Mouse (Mus musculus) kidney, embryonic 16.5 days (tissue): ENCODE measurements around the gene Mt2. TPM values are rescaled to one million over a fixed set of nuclear protein-coding genes. Genes with fewer than 3 reads are reported as not detected.
"Not testable (repeated sequence)": the region's sequence is repeated elsewhere in the genome, so short reads cannot be mapped to it uniquely, and the experiment has no call there.

Source experiments
- ATAC-seq: fragments of 200-750 bp; cut with Nextera tagmentation; 2 replicates; pipeline ENCODE4 v1.8.0; 2017; ENCODE audit warnings: moderate TSS enrichment; ENCODE audit not compliant: low FRiP score, low TSS enrichment
- H3K27ac ChIP-seq: fragments of 300-500 bp; sonication (generic); 2 replicates; pipeline ENCODE4 v1.5.1; 2014; ENCODE audit warnings: low read length
- H3K27me3 ChIP-seq: fragments of 300-500 bp; sonication (generic); 2 replicates; pipeline ENCODE4 v1.6.1; 2014; ENCODE audit warnings: low read length, control low read depth, mixed read lengths; ENCODE audit not compliant: insufficient read depth
- H3K36me3 ChIP-seq: fragments of 300-500 bp; sonication (generic); 2 replicates; pipeline ENCODE4 v1.6.1; 2014; ENCODE audit warnings: low read length, control low read depth, mixed read lengths; ENCODE audit not compliant: insufficient read depth
- H3K4me1 ChIP-seq: fragments of 300-500 bp; sonication (generic); 2 replicates; pipeline ENCODE4 v1.6.1; 2014; ENCODE audit warnings: low read length, control low read depth, mixed read lengths; ENCODE audit not compliant: insufficient read depth
- H3K4me2 ChIP-seq: fragments of 300-500 bp; sonication (generic); replicated peaks from 2 replicates; pipeline ENCODE4 v1.6.1; 2014; ENCODE audit warnings: low read depth, low read length
- H3K4me3 ChIP-seq: fragments of 300-500 bp; sonication (generic); 2 replicates; pipeline ENCODE4 v1.5.1; 2014; ENCODE audit warnings: mild to moderate bottlenecking, low read length
- H3K9ac ChIP-seq: fragments of 300-500 bp; sonication (generic); replicated peaks from 2 replicates; pipeline ENCODE4 v1.6.1; 2014; ENCODE audit warnings: low read length
- H3K9me3 ChIP-seq: fragments of 300-500 bp; sonication (generic); 2 replicates; pipeline ENCODE4 v1.6.1; 2016; ENCODE audit warnings: low read length, control low read depth
- WGBS: fragments of 180-500 bp; shearing (Covaris S2); extraction: QIAGEN DNeasy Blood & Tissue Kit; methylation state at CpG from one replicate; pipeline ENCODE4 v1.1.7; 2014; 5-methylcytosine and 5-hydroxymethylcytosine counted together
- polyA plus RNA-seq: library from polyadenylated mRNA; unstranded; fragments of >200 nt; fragmentation: Nextera tagmentation; extraction: Ambion mirVana; gene quantifications from 2 replicates; pipeline ENCODE4 v1.2.1, GENCODE M21; 2015

Mt2 gene
- polyA plus RNA-seq, 1 experiment from 2014 or later = 143 TPM

DNA sequence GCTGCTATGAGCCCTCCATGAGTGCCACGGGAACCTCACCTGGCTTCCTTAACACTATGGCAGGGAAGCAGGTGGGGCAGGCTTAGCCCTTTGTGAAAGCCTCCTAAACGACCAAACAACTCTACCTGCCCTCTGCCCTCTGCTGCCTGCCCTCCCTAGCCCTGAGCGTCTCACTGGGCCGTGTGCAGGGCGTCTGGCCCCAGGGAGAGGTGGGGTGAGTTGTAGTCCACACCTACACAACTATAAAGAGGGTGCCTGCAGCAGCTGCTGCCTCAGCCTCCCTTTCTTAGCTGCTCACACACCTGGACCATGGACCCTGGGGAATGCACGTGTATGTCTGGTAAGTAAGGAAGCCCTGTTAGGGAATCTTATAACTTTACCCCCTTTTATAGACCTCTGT, 35.5 kb upstream of the Mt2 start, which contains the start of gene Mt4:
Mt4 (plus strand) TSS at position 265 of the 400 bp plus-strand sequence.
- Histone ChIP-seq H3K36me3 (no peaks in the 10 kb centered on the region), H3K4me2 (no peak within 1 kb of the TSS), H3K4me3 (no peak within 1 kb of the TSS), H3K9ac (no peak within 1 kb of the TSS), H3K27ac (no peak within 1 kb of the TSS), H3K9me3 (no peaks in the 10 kb centered on the region), H3K4me1 (0 out of 2 replicates have a peak, but pooled peaks cover 4% of the 10 kb centered on the region), H3K27me3 (no peaks in the 10 kb centered on the region)
- 45% methylated on average over 6 of the region's 6 CpGs for WGBS
- no peak for ATAC-seq

DNA sequence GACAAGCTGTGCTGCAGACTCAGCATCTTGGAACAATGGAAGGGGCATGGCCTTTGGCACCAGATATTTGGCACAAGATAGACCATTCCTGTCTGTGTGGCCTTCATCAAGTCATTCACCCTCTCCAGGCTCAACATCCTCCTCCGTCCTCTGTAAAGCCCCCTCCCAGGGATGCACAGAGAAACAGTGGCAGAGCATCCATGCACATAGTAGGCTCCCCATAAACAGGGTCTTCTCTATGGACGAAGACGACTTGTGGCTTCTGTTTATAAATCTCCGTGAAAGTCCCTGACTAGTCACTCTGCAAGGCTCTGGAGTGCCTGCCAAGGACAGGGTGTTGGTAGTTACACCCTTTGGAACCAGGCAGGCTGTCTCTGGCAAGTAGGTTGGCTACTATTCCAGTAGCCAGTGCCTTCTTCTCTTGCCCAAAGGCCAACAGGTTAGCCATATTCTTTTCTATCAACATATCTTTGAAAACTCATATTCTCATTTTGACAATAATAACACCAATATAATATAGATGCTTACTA, 32.1 kb upstream of the Mt2 start:
- Histone ChIP-seq H3K27ac (no peak overlapping the region), H3K36me3 (no peaks in the 10 kb centered on the region), H3K27me3 (no peaks in the 10 kb centered on the region), H3K9me3 (no peaks in the 10 kb centered on the region), H3K4me1 (no peaks in the 10 kb centered on the region), H3K4me2 (no peak overlapping the region), H3K9ac (no peak overlapping the region), H3K4me3 (no peak overlapping the region)
- ATAC-seq = no peak
- WGBS = 90% methylated on average over 4 of the region's 4 CpGs

DNA sequence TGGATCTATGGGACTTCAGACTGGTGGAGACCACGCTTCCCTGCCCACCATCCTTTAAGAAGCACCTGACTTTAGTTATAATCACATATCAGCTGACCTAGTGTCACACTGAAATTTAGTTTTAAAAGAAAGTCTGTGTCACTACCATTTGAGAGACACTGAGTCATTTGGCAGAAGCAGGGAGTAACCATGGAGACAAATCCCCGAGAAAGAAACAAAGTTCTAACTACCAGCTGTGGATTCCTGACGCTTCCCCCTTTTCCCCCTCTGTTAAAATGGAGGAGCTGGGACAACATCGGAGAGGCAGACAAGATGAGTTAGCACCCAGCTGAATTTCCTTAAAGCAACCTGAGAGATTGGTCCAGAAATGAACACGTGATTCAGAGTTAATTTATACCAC, 24.2 kb upstream of the Mt2 start:
- no peaks in the 10 kb centered on the region for H3K36me3 ChIP-seq
- H3K9ac ChIP-seq = no peak overlapping the region
- H3K27me3 ChIP-seq = peaks cover 10% of the 10 kb centered on the region; the same call in 1 of the 2 replicates
- no peak for ATAC-seq
- H3K4me1 ChIP-seq = peaks cover 12% of the 10 kb centered on the region
- H3K4me3 ChIP-seq = no peak overlapping the region
- H3K4me2 ChIP-seq = no peak overlapping the region
- WGBS = 56% methylated on average over 5 of the region's 5 CpGs
- H3K9me3 ChIP-seq = no peaks in the 10 kb centered on the region
- H3K27ac ChIP-seq = no peak overlapping the region

DNA sequence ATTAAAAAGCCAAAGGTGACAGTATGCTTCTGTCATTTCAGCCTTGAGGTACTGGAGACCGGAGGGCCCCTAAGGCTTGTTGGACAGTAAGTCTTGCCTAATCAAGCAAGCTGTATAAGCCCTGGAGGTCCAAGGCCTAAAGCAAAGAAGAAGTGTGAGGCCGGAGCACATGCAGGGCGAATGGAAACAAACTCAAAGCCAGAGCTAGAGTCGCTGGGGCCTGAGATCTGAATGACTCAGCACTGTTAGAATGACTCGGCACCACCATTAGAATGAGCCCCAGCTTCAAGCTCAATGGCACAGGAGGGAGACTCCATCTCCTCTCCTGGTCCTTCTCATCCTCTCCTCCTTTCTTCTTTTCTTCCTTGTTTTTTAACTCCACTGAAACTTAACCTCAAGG, 21.5 kb upstream of the Mt2 start:
- no peaks in the 10 kb centered on the region for H3K36me3 ChIP-seq
- H3K4me1 ChIP-seq = peaks cover 12% of the 10 kb centered on the region
- H3K9me3 ChIP-seq = no peaks in the 10 kb centered on the region
- no peak overlapping the region for H3K4me3 ChIP-seq
- 76% methylated on average over 5 of the region's 5 CpGs for WGBS
- ATAC-seq = no peak
- H3K4me2 ChIP-seq = no peak overlapping the region
- H3K27me3 ChIP-seq = peaks cover 13% of the 10 kb centered on the region; the same call in 1 of the 2 replicates
- no peak overlapping the region for H3K27ac ChIP-seq
- no peak overlapping the region for H3K9ac ChIP-seq

DNA sequence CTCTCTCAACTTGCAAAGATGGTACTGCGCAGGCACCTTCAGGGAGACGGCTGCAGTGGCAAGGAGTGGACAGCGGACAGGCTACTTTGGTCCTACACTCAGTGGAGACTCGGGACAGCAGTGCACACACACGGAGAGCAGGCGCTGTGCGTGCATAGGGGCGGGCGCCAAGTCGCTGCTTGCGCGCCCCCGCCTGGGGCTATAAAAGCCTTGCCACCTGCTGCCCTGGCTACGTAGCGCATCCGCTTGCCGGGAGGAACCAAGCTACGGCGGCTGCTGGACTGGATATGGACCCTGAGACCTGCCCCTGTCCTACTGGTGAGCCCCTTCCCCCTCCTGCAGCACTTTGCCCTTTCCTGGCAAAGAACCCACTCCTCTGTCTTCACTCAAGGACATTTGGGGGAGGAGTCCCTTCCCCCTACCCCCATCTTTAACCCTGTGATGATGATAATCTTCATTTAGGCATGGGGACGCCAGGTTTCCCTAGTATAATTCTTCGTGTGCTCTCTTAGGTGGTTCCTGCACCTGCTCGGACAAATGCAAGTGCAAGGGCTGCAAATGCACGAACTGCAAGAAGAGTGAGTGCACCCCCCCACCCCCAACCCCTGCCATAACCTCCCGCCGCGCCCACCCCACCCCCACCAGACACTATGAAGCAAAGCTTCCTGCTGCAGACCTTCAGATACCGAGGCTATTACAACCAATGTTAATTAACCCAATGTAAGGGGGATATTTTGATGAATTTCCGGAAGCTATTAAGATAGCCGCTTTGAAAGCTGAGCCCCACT, 19.8 kb upstream of the Mt2 start, which contains the start of gene Mt3:
Mt3 (plus strand) TSS at position 95 of the 788 bp plus-strand sequence.
- Histone ChIP-seq H3K4me1 (peaks cover 12% of the 10 kb centered on the region), H3K36me3 (no peaks in the 10 kb centered on the region), H3K9ac (0 out of 2 replicates have a peak within 1 kb of the TSS, but pooled peaks have one; percentile 39), H3K4me3 (peak within 1 kb of the TSS; percentile 38), H3K4me2 (peak within 1 kb of the TSS; percentile 65), H3K27me3 (peaks cover 13% of the 10 kb centered on the region; the same call in 1 of the 2 replicates), H3K27ac (no peak within 1 kb of the TSS), H3K9me3 (no peaks in the 10 kb centered on the region)
- 2% methylated on average over 26 of the region's 29 CpGs for WGBS
- ATAC-seq = peak; percentile 83

DNA sequence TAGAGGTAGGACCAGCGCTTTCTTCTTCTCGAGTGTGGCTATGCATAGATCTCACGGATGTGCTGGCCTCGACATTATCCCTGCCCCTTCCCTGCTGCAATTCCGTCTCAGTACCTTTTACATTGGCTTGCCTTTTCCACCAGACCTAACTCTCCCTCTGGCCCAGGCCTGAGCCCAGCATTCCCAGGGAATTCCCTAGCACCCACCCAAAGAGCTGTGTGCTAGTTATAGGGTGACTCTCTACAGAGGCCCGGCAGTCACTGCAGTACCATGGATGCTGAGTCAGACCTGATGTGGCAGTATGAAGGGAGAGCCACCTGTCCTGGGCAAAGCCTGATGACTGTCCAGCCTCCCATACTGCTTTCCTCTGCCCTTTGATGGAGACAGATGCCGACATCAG, 19.0 kb upstream of the Mt2 start:
- ATAC-seq = no peak
- no peak overlapping the region for H3K9ac ChIP-seq
- H3K27ac ChIP-seq = no peak overlapping the region
- H3K4me3 ChIP-seq = no peak overlapping the region
- H3K9me3 ChIP-seq = no peaks in the 10 kb centered on the region
- no peak overlapping the region for H3K4me2 ChIP-seq
- H3K36me3 ChIP-seq = no peaks in the 10 kb centered on the region
- H3K27me3 ChIP-seq = peaks cover 13% of the 10 kb centered on the region; the same call in 1 of the 2 replicates
- WGBS = 23% methylated on average over 7 of the region's 7 CpGs
- H3K4me1 ChIP-seq = peaks cover 12% of the 10 kb centered on the region

DNA sequence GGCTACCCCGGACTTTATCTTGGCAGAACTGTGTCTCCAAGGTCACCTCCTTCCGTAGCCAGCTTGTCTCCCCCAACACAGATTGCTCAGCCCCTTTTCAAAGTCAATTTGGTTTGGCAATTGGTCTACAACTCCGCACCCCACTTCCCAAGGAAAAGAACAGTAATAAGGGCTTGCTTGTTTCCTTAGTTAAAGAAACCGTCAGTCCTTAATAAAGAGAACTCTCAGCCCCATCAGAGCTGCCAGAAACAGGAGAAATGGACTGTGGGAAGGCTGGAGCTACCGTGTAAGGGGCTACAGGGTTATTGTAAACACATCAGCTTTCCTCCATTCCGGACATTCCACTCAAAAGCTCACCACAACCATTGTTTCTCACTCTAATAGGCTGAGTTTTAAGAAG, 17.9 kb upstream of the Mt2 start:
- Histone ChIP-seq H3K9ac (no peak overlapping the region), H3K4me1 (peaks cover 12% of the 10 kb centered on the region), H3K36me3 (no peaks in the 10 kb centered on the region), H3K27ac (no peak overlapping the region), H3K4me3 (no peak overlapping the region), H3K4me2 (no peak overlapping the region), H3K27me3 (peaks cover 13% of the 10 kb centered on the region; the same call in 1 of the 2 replicates), H3K9me3 (no peaks in the 10 kb centered on the region)
- 43% methylated on average over 6 of the region's 6 CpGs for whole genome bisulfite sequencing
- ATAC-seq = no peak

DNA sequence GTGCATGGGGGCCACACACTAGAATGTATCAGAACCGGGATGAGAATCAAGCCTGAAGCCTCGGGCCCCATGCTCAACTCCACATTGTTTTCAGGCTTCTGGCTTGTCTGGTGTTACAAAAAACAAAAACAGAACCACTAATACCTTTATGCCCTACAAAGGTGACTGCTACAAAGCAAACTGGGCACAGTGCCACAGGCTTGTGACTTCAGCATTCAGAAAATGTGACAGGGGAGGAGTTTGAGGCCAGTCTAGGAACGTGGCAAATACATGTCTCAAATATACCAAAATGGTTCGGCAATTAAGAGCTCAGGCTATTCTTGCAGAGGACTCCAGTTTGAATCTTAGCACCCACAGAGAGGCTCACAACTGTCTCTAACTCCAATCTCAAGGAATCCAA, 16.4 kb upstream of the Mt2 start:
- Histone ChIP-seq H3K9ac (no peak overlapping the region), H3K4me2 (no peak overlapping the region), H3K9me3 (no peaks in the 10 kb centered on the region), H3K27me3 (peaks cover 13% of the 10 kb centered on the region; the same call in 1 of the 2 replicates), H3K4me1 (peaks cover 12% of the 10 kb centered on the region), H3K27ac (no peak overlapping the region), H3K36me3 (no peaks in the 10 kb centered on the region), H3K4me3 (no peak overlapping the region)
- ATAC-seq = no peak
- WGBS = 72% methylated on average over 4 of the region's 4 CpGs

DNA sequence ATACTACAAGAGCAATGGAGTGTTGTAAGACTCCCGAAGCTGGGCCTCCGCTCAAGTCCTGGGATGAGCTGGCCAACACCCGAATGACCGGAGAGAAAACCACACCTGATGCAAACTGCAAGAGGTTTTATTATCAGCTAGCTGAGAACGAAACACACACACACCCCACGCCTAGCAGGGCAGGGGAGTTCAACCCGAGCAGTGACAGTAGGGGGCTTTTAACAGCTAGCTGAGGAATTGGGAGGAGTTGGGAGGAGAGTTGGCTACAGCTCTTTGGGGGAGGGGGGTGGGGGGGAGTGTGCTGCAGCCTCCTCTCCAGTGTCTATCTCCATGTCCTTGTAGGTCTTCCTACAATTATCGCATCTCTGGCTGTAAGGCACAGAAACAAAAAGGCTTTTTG, 6.7 kb upstream of the Mt2 start:
- 66% methylated on average over 8 of the region's 8 CpGs for WGBS
- H3K9ac ChIP-seq, H3K4me1 ChIP-seq, ATAC-seq, H3K36me3 ChIP-seq, H3K27ac ChIP-seq, H3K4me2 ChIP-seq, H3K27me3 ChIP-seq, H3K4me3 ChIP-seq, H3K9me3 ChIP-seq: not testable (repeated sequence)

DNA sequence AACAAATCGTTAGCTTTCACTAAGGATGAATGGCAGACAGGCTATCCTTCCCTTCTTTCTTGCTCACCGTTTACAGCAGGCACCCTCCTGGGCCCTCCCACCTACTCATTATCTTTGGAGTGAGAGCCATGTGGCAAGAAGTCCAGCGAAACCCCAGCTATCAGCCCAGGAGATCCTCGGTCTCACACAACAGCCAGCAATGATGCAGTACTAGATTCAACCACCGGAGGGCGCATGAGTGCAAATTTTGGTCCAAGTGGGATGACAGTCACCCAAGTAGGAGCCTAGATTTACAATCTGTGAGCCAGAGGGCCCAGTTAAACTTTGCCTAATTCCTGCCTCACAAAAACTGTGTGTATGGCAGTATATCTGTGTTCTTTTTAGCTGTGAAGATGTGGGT, 5.2 kb upstream of the Mt2 start:
- Histone ChIP-seq H3K36me3 (no peaks in the 10 kb centered on the region), H3K9me3 (no peaks in the 10 kb centered on the region), H3K9ac (no peak overlapping the region), H3K4me3 (no peak overlapping the region), H3K27me3 (peaks cover 19% of the 10 kb centered on the region), H3K4me2 (no peak overlapping the region), H3K27ac (no peak overlapping the region), H3K4me1 (peaks cover 10% of the 10 kb centered on the region; the same call in 1 of the 2 replicates)
- under 1% methylated on average over 6 of the region's 6 CpGs for WGBS
- ATAC-seq = peak; percentile 35; the same call in 1 of the 2 replicates
